Mouse (Mus musculus) midbrain, embryonic 13.5 days (tissue): ENCODE measurements around the gene Pgm1. TPM values are rescaled to one million over a fixed set of nuclear protein-coding genes. Genes with fewer than 3 reads are reported as not detected.

Experiments
- ATAC-seq: fragments of 200-750 bp; cut with Nextera tagmentation; 2 replicates; pipeline ENCODE4 v1.8.0; 2017; ENCODE audit warnings: mild to moderate bottlenecking, moderate TSS enrichment, moderate library complexity
- H3K27ac ChIP-seq: fragments of 300-500 bp; sonication (generic); 2 replicates; pipeline ENCODE4 v1.5.1; 2015; ENCODE audit warnings: inconsistent platforms, mild to moderate bottlenecking, moderate library complexity
- H3K27me3 ChIP-seq: fragments of 300-500 bp; sonication (generic); 2 replicates; pipeline ENCODE4 v1.6.1; 2015; ENCODE audit warnings: mild to moderate bottlenecking, inconsistent platforms
- H3K36me3 ChIP-seq: fragments of 300-500 bp; sonication (generic); 2 replicates; pipeline ENCODE4 v1.6.1; 2015; ENCODE audit warnings: mild to moderate bottlenecking, inconsistent platforms
- H3K4me1 ChIP-seq: fragments of 300-500 bp; sonication (generic); replicated peaks from 2 replicates; pipeline ENCODE4 v1.6.1; 2015; ENCODE audit warnings: inconsistent platforms
- H3K4me2 ChIP-seq: fragments of 300-500 bp; sonication (generic); replicated peaks from 2 replicates; pipeline ENCODE4 v1.6.1; 2015; ENCODE audit warnings: moderate library complexity, mild to moderate bottlenecking, inconsistent platforms
- H3K4me3 ChIP-seq: fragments of 300-500 bp; sonication (generic); replicated peaks from 2 replicates; pipeline ENCODE4 v1.5.1; 2015; ENCODE audit warnings: mild to moderate bottlenecking, inconsistent platforms
- H3K9ac ChIP-seq: fragments of 300-500 bp; sonication (generic); replicated peaks from 2 replicates; pipeline ENCODE4 v1.6.1; 2015; ENCODE audit warnings: mild to moderate bottlenecking, inconsistent platforms
- H3K9me3 ChIP-seq: fragments of 300-500 bp; sonication (generic); 2 replicates; pipeline ENCODE4 v1.6.1; 2016; ENCODE audit warnings: mild to moderate bottlenecking, inconsistent platforms
- WGBS: fragments of 180-500 bp; shearing (Covaris S2); methylation state at CpG from one replicate; pipeline ENCODE4 v1.1.7; 2015; 5-methylcytosine and 5-hydroxymethylcytosine counted together
- polyA plus RNA-seq: library from polyadenylated mRNA; unstranded; fragments of >200 nt; fragmentation: Nextera tagmentation; extraction: Ambion mirVana; gene quantifications from 2 replicates; pipeline ENCODE4 v1.2.1, GENCODE M21; 2015

Gene Pgm1
- polyA plus RNA-seq, 1 experiment from 2014 or later = 46.8 TPM

GRCm38 (mm10) chr4:99939711-99940505, 10.7 kb downstream of the Pgm1 start:
- peaks cover 8% of the 10 kb centered on the region for H3K4me1 ChIP-seq
- no peaks in the 10 kb centered on the region for H3K9me3 ChIP-seq
- 58% methylated on average over 16 of the region's 16 CpGs for WGBS
- H3K4me2 ChIP-seq = no peak overlapping the region
- H3K36me3 ChIP-seq = 0 out of 2 replicates have a peak, but pooled peaks cover 3% of the 10 kb centered on the region
- H3K9ac ChIP-seq = no peak overlapping the region
- no peak overlapping the region for H3K27ac ChIP-seq
- H3K27me3 ChIP-seq = no peaks in the 10 kb centered on the region
- H3K4me3 ChIP-seq = no peak overlapping the region
- peak; percentile 73 for ATAC-seq

- Histone ChIP-seq H3K27me3 (no peaks in the 10 kb centered on the region), H3K4me1 (peaks cover 8% of the 10 kb centered on the region), H3K36me3 (0 out of 2 replicates have a peak, but pooled peaks cover 3% of the 10 kb centered on the region), H3K4me3 (no peak overlapping the region), H3K27ac (no peak overlapping the region), H3K9me3 (no peaks in the 10 kb centered on the region), H3K4me2 (no peak overlapping the region), H3K9ac (no peak overlapping the region)
- no peak for ATAC-seq
- WGBS = 84% methylated on average over 10 of the region's 10 CpGs
These were observed 12.6 kb downstream of the Pgm1 start for GRCm38 (mm10) chr4:99941655-99942414.

DNA sequence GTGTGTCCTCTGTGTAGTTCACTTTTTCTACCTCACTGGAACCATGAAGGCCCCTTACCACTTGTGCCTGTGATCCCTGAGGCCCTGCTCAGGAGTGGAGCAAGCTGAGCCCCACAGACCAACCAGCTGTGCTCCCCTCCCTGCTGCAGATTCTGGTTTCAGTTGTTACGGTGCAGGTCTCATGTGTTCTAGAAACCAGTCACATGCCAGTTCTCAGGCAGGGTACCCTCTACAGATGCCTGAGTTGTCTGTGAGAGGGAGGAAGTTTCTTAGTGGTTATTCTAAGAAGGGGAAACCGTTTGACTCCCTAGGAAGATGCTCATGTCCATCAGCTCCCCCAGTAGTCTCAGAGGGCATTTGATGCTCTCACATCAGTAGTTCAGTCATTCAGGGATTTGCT, 15.4 kb downstream of the Pgm1 start:
- no peaks in the 10 kb centered on the region for H3K36me3 ChIP-seq
- H3K27me3 ChIP-seq = no peaks in the 10 kb centered on the region
- H3K27ac ChIP-seq = no peak overlapping the region
- no peak for ATAC-seq
- 87% methylated on average over 2 of the region's 2 CpGs for WGBS
- no peak overlapping the region for H3K4me2 ChIP-seq
- no peaks in the 10 kb centered on the region for H3K9me3 ChIP-seq
- no peak overlapping the region for H3K4me3 ChIP-seq
- H3K4me1 ChIP-seq = peaks cover 6% of the 10 kb centered on the region
- no peak overlapping the region for H3K9ac ChIP-seq

GRCm38 (mm10) chr4:99945011-99945410, 15.8 kb downstream of the Pgm1 start:
- no peak overlapping the region for H3K27ac ChIP-seq
- peaks cover 3% of the 10 kb centered on the region for H3K4me1 ChIP-seq
- H3K36me3 ChIP-seq = no peaks in the 10 kb centered on the region
- no peak overlapping the region for H3K9ac ChIP-seq
- H3K4me3 ChIP-seq = no peak overlapping the region
- H3K4me2 ChIP-seq = no peak overlapping the region
- H3K9me3 ChIP-seq = no peaks in the 10 kb centered on the region
- no peaks in the 10 kb centered on the region for H3K27me3 ChIP-seq
- WGBS = 93% methylated on average over 7 of the region's 7 CpGs
- ATAC-seq = no peak

DNA sequence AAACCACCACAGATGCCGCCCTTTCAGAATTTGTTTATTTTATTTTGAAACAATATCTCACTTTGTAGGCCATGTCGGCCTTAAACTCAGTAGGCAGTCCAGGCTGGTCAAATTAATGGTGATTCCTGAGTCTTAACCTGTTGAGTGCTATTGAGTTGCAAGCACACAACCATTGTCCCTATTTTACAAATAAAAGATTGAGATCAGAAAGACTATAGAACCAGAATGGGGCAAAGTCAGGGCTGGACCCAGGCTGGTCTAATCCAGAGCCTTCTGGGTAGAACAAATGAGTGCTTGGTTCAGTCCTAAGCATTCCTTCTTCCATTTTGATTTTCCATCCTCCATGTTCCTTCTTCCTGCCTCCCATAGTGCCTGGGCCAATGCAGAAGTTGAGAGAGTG, 17.3 kb downstream of the Pgm1 start:
- no peak for ATAC-seq
- WGBS = 89% methylated on average over 2 of the region's 2 CpGs

DNA sequence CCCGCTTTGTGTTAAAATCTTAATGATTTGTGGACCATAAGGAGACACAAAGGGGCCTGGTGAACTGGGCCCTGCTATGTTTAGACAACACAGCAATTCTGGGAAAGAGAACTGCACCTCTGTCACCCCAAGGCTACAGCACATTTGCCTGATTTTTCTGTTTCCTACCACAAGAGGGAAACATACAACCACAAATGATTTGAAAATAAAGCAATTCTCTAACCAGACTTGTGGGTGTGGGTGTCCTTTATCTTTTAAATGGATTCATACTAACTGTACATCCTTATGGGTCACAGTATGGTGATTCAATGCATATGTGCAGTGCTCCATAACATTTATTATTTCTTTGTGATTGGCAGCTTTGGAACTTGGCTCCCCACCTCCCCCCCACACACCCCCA, 18.0 kb downstream of the Pgm1 start:
- Histone ChIP-seq H3K9me3 (no peaks in the 10 kb centered on the region), H3K36me3 (no peaks in the 10 kb centered on the region), H3K9ac (no peak overlapping the region), H3K4me3 (no peak overlapping the region), H3K27ac (no peak overlapping the region), H3K27me3 (no peaks in the 10 kb centered on the region), H3K4me2 (no peak overlapping the region), H3K4me1 (no peaks in the 10 kb centered on the region; the same call in 1 of the 2 replicates)
- ATAC-seq = peak; percentile 63; the same call in 1 of the 2 replicates
- 80% methylated on average over 1 of the region's 1 CpGs for WGBS

More for the DNA sequence above, 17.3 kb downstream of the Pgm1 start:
- Histone ChIP-seq H3K27me3 (no peaks in the 10 kb centered on the region), H3K27ac (no peak overlapping the region), H3K4me1 (no peaks in the 10 kb centered on the region; the same call in 1 of the 2 replicates), H3K9me3 (no peaks in the 10 kb centered on the region), H3K36me3 (no peaks in the 10 kb centered on the region), H3K4me2 (no peak overlapping the region), H3K4me3 (no peak overlapping the region), H3K9ac (no peak overlapping the region)

DNA sequence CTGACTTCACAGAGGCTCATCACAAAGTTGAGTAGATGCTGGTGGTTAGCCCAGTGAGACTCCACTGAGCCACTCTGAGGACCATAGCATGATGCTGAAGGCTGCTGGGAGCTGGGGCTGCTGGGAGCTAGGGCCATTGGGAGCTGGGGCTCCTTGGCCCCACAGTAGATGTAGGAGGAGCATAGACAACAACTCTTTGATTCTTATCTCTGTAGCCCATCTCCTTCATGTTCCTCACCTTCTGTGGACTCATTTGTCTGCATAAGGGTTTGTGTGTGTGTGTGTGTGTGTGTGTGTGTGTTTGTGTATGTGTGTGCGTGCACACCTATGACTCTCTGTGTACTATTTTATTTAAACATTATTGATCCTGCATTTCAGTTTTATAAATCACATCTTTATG, 18.7 kb downstream of the Pgm1 start:
- Histone ChIP-seq H3K36me3 (no peaks in the 10 kb centered on the region), H3K9ac (no peak overlapping the region), H3K27ac (no peak overlapping the region), H3K4me3 (no peak overlapping the region), H3K4me2 (no peak overlapping the region), H3K27me3 (no peaks in the 10 kb centered on the region), H3K4me1 (no peaks in the 10 kb centered on the region; the same call in 1 of the 2 replicates), H3K9me3 (no peaks in the 10 kb centered on the region)
- 100% methylated on average over 1 of the region's 1 CpGs for WGBS
- no peak for ATAC-seq

- no peak overlapping the region for H3K27ac ChIP-seq
- 88% methylated on average over 2 of the region's 2 CpGs for WGBS
- no peak overlapping the region for H3K4me3 ChIP-seq
- H3K4me1 ChIP-seq = no peaks in the 10 kb centered on the region
- H3K9me3 ChIP-seq = no peaks in the 10 kb centered on the region
- no peak for ATAC-seq
- no peaks in the 10 kb centered on the region for H3K27me3 ChIP-seq
- H3K4me2 ChIP-seq = no peak overlapping the region
- H3K9ac ChIP-seq = no peak overlapping the region
- no peaks in the 10 kb centered on the region for H3K36me3 ChIP-seq
These were observed 24.7 kb downstream of the Pgm1 start for GRCm38 (mm10) chr4:99953904-99954303.

DNA sequence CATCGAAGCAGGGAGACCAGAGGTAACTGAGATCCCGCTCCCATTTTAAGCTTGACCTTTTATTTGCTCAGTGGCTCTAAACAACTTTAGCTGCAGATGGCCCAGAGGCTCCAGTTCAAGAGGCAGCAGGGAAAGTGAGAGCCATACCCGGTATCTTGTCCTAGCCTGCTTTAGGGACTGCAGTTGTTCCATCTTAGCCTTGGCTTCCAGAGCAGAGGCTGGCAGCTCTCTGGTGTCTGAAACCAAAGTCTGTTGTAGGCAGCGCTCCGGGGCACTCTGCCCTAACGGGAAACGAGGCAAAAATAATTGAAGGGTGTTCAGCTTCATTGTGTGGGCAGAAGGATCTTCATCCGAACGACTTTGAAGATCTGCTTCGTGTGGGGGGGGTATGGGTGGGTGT, 26.2 kb downstream of the Pgm1 start:
- no peaks in the 10 kb centered on the region for H3K27me3 ChIP-seq
- no peak overlapping the region for H3K9ac ChIP-seq
- H3K9me3 ChIP-seq = no peaks in the 10 kb centered on the region
- no peak overlapping the region for H3K27ac ChIP-seq
- H3K36me3 ChIP-seq = no peaks in the 10 kb centered on the region
- WGBS = 90% methylated on average over 10 of the region's 10 CpGs
- H3K4me2 ChIP-seq = no peak overlapping the region
- no peak overlapping the region for H3K4me3 ChIP-seq
- H3K4me1 ChIP-seq = no peaks in the 10 kb centered on the region
- no peak for ATAC-seq

GRCm38 (mm10) chr4:99957186-99957585, 28.0 kb downstream of the Pgm1 start:
- no peak for ATAC-seq
- Histone ChIP-seq H3K4me2 (no peak overlapping the region), H3K9me3 (no peaks in the 10 kb centered on the region), H3K27me3 (no peaks in the 10 kb centered on the region), H3K27ac (no peak overlapping the region), H3K4me1 (no peaks in the 10 kb centered on the region), H3K4me3 (no peak overlapping the region), H3K9ac (no peak overlapping the region), H3K36me3 (no peaks in the 10 kb centered on the region)
- WGBS = 85% methylated on average over 4 of the region's 4 CpGs

GRCm38 (mm10) chr4:99958084-99958815, 29.0 kb downstream of the Pgm1 start:
- H3K9me3 ChIP-seq = no peaks in the 10 kb centered on the region
- no peaks in the 10 kb centered on the region for H3K27me3 ChIP-seq
- H3K4me3 ChIP-seq = no peak overlapping the region
- no peaks in the 10 kb centered on the region; the same call in 1 of the 2 replicates for H3K36me3 ChIP-seq
- no peak for ATAC-seq
- H3K9ac ChIP-seq = no peak overlapping the region
- no peaks in the 10 kb centered on the region for H3K4me1 ChIP-seq
- no peak overlapping the region for H3K27ac ChIP-seq
- 73% methylated on average over 7 of the region's 7 CpGs for WGBS
- H3K4me2 ChIP-seq = no peak overlapping the region

DNA sequence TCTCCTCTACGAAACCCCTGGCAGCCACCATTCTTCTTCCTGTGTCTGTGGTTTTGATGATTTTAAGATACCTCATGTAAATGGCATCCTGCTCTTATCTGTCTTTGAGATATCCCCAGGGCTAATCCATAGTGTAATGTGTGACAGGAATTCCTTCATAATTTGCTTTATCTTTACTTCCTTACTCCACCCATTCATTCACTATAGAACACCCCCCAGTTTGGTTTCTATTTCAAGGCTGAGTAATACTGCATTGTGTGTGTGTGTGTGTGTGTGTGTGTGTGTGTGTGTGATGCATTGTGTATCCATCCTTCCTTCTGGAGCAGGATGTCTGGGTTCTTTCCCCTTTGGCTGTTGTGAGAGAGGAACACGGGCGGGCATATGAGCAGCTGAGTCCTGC, 30.1 kb downstream of the Pgm1 start:
- Histone ChIP-seq H3K9me3 (no peaks in the 10 kb centered on the region), H3K36me3 (peaks cover 10% of the 10 kb centered on the region), H3K4me1 (no peaks in the 10 kb centered on the region), H3K27ac (no peak overlapping the region), H3K27me3 (no peaks in the 10 kb centered on the region), H3K4me2 (no peak overlapping the region), H3K4me3 (no peak overlapping the region), H3K9ac (no peak overlapping the region)
- no peak for ATAC-seq
- WGBS = 83% methylated on average over 3 of the region's 3 CpGs
